Mouse (Mus musculus): ENCODE data around the gene Gm20521.
"Not testable (repeated sequence)": the region's sequence is repeated elsewhere in the genome, so short reads cannot be mapped to it uniquely, and the experiment has no call there.

Gene Gm20521

GRCm38 (mm10) chr14:54936831-54937160, 53.6 kb downstream of the Gm20521 start:
- DNase-seq (ENCODE audit: low spot score): no peak

DNA sequence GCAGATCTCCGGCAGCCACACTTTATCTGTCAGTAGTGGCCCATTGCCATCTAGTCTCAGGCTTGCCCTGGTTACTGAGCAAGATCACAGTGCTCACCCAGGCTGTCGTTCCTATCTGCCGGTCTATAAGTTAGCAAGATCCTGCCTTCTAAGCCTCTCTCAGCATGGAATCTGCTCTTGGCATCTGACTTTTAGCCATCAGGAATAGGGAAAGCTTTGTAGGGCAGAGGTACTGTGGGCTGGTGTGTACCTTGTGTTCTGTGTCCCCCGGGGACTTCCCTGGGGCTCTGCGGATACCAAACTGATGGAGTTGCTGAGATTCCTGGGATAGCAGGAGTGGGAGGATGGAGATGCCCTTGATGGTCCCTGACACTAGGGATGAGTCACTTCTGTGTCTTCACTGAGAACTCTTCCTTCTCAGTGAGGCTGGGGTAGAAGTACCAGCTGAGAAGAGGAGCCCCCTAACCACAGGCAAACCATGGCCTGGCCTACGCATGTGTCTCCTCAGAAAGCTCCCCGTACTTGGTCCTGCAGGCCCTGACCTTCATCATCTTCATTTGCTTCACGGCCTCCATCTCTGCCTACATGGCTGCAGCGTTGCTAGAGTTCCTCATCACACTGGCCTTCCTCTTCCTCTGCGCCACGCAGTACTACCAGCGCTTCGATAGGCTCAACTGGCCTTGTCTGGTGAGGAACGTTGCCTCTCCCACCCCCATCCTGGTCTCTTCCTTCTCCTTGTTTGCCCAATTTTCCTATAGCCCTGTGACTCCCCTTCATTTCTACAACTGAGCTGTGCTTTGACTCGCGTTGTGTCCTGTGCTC, 54.3 kb downstream of the Gm20521 start:
- DNase-seq (ENCODE audit: low spot score): no peak

DNA sequence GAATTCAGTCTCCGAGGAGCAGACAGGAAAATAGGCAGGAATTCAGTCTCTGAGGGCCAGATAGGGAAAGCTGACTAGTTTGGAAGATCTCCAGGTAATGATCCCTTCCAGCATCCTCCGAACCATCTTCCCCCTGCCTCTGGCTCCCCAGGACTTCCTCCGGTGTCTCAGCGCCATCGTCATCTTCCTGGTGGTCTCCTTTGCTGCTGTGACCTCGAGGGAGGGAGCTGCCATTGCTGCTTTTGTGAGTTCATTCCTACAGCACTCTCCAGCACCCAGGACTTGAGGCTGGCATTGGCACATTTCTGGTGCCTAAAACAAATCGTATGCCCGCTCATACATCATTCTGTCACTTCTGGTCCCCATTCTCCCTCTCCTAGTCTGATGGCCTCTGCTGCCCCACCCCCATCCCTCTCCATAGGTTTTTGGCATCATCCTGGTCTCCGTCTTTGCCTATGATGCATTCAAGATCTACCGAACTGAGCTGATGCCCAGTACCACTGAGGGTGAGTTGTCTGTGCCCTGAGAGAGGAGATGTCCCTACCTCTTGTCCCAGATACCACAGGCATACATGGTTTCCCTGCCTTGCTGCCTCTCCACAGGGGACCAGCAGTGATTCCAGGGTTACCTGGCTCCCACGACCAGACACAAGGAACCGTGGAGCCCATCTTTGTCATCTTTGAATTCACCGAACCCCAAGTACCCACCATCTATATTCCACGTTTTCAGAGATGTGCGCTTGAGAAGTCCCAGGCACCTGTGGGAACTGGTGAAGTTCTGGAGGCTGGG, 55.4 kb downstream of the Gm20521 start:
- DNase-seq (ENCODE audit: low spot score): no peak

- DNase-seq (ENCODE audit: low spot score): peak; percentile 80
These were observed 56.4 kb downstream of the Gm20521 start for GRCm38 (mm10) chr14:54939434-54940175.

DNA sequence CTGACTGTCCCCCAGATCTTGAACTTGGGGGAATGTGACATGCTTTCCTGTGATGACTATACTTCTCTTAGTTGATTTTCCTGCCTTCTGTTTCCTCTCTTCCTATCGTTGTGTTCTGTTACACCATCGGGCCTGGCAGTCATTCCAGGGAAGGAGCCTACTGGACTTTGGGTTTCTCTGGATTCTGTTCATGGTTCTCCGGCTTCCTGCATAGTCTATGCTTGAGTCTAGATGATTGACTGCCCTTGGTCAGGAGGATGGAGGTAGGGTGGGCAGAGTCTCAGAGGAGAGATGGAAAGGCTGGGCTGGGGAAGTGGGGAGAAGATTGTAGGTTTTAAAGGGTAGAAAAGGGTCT, 56.9 kb downstream of the Gm20521 start:
- DNase-seq (ENCODE audit: low spot score): no peak

DNA sequence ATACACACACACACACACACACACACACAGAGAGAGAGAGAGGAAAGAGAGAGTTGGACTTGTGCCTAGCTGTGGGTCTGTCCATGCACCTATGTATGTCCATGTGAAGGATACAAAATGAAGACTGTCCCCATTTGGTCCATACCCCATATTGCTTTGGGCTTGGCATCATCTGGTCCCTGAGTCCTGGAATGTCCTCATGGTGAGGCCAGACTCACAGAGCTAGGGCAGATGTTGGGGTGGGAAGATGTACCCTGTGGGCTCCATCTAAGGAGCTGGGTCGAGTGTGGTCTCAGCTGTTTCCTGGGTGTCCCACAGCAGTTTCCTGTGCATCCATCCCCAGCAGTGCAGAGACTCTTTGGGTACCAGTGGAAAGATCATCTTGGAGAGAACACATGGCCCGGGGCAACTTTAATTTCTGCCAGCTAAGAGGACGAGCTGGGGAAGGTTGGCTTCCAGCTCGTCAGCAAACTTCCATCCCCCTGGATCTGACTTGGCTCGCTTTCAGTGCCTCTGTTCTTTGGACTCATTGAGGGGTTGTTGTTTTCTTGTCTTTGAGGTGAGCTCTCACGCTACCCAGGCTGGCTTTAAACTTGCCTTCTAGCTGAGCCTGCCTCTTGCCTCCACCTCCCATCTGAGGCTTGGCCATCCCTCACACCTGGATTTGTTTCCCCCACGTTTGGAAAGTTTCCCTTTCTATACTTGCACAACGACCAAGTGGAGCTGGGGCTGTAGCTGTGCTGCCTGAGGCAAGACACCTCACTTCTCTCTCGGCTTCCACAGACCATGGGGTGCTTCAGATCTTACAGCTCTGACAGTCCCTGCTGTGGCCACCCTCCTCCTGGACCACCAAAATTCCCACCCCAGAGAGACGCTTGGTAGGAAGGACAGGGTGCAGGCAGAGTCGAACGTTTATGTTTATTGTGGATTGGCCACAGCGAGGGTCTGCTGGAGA, 58.1 kb downstream of the Gm20521 start:
- no peak for DNase-seq (ENCODE audit: low spot score)

DNA sequence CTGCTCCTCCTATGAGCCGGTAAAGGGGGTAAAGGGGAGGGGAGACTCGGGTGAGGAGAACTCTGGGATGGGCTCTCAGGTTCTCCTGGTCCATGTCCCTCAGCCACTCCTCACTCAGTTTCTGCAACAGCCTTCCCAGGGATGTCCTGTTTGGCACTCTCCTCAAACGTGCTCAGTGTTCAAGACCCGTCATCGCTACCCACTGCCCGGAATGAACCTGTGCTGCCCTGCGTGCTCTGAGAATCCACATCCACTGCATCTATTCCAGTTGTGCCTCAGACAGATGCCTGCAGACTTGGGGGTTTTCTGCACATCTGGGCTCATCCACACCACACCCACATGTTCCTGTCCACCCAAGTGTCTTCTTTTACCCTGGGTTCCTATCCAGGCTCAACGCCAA, 59.2 kb downstream of the Gm20521 start:
- DNase-seq (ENCODE audit: low spot score): no peak

GRCm38 (mm10) chr14:54943971-54944370, 60.7 kb downstream of the Gm20521 start:
- DNase-seq (ENCODE audit: low spot score): no peak

GRCm38 (mm10) chr14:54944939-54945338, 61.7 kb downstream of the Gm20521 start:
- no peak for DNase-seq (ENCODE audit: low spot score)

DNA sequence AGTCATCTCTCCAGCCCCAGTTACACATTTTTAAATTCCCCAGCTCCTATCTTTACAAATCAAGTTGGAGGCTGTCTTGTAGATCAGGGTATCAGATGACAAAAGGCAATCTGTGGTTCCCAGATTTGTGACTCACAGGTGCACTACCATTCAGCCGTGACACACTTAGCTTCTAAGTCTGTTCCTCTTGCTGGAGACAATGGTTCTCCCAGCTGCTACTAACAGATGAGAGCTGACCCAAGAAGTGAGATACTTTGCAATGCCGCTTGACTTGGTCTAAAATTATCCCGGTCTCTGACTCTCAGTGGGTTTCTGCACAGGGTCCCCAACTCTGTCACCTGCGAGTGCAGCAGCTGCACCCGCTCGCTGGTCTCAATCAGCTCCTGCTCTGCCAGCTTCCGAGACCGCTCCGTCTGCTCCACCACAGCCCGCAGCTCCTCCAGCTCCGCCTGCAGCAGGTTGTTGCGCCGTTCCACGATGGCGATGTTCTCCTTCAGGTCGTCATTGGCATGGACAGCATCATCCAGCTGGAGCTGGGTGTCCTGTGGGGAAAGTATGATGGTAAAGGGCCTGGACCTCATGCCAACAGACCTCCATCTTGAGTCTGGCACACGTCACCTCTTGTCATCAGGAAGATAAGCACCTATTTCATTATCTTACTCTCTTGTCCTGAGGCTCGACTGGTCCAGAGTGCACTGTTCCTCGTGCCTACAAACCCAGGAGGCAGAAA, 62.9 kb downstream of the Gm20521 start:
- DNase-seq (ENCODE audit: low spot score): no peak

DNA sequence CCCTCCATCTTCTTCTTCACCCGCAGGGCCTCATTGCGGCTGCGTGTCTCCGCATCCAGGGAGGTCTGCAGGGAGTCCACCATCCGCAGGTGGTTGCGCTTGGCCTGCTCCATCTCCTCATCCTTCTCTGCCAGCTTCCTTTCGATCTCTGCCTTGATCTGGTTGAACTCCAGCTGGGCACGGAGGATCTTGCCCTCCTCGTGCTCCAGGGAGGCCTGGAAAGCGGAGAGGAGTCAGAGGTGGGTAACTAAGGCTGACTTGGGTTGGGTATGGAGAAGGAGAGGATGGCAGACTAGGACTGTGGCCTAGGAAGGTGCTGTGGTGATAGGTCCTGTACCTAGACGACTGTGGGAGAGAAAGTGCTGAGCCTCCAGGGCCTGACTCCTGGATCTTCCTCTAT, 63.8 kb downstream of the Gm20521 start:
- DNase-seq (ENCODE audit: low spot score): not testable (repeated sequence)
